Mouse (Mus musculus) intestine, embryonic 14.5 days (tissue): ENCODE data around the gene H2-Ab1. TPM values are rescaled to one million over a fixed set of nuclear protein-coding genes. Genes with fewer than 3 reads are reported as not detected.

Experiments used
- ATAC-seq: fragments of 200-750 bp; cut with Nextera tagmentation; replicated peaks from 2 replicates; pipeline ENCODE4 v1.8.0; 2017; ENCODE audit warnings: low read depth, moderate number of reproducible peaks, moderate TSS enrichment, moderate library complexity; ENCODE audit not compliant: low FRiP score, low TSS enrichment
- DNase-seq: peaks from one replicate; pipeline ENCODE4 v3.0.0-alpha.2; 2018; ENCODE audit warnings: low spot score
- H3K27ac ChIP-seq: fragments of 300-500 bp; sonication (generic); 2 replicates; pipeline ENCODE4 v1.5.1; 2014; ENCODE audit warnings: low read depth, mild to moderate bottlenecking, control low read depth
- H3K27me3 ChIP-seq: fragments of 300-500 bp; sonication (generic); replicated peaks from 2 replicates; pipeline ENCODE4 v1.6.1; 2014; ENCODE audit warnings: low read length, control low read depth; ENCODE audit not compliant: control insufficient read depth, insufficient read depth
- H3K36me3 ChIP-seq: fragments of 300-500 bp; sonication (generic); 2 replicates; pipeline ENCODE4 v1.6.1; 2014; ENCODE audit warnings: low read length, control low read depth; ENCODE audit not compliant: control insufficient read depth, insufficient read depth
- H3K4me1 ChIP-seq: fragments of 300-500 bp; sonication (generic); replicated peaks from 2 replicates; pipeline ENCODE4 v1.6.1; 2014; ENCODE audit warnings: low read length, control low read depth, mixed read lengths; ENCODE audit not compliant: control insufficient read depth, insufficient read depth
- H3K4me2 ChIP-seq: fragments of 300-500 bp; sonication (generic); 2 replicates; pipeline ENCODE4 v1.6.1; 2014; ENCODE audit warnings: low read length
- H3K4me3 ChIP-seq: fragments of 300-500 bp; sonication (generic); 2 replicates; pipeline ENCODE4 v1.5.1; 2014; ENCODE audit warnings: low read depth, low read length, control low read depth, mixed read lengths
- H3K9ac ChIP-seq: fragments of 300-500 bp; sonication (generic); 2 replicates; pipeline ENCODE4 v1.6.1; 2014; ENCODE audit warnings: mild to moderate bottlenecking, low read length
- H3K9me3 ChIP-seq: fragments of 300-500 bp; sonication (generic); 2 replicates; pipeline ENCODE4 v1.6.1; 2016; ENCODE audit warnings: low read length, control low read depth; ENCODE audit not compliant: control insufficient read depth
- WGBS: fragments of 180-500 bp; shearing (Covaris S2); extraction: QIAGEN DNeasy Blood & Tissue Kit; methylation state at CpG from one replicate; pipeline ENCODE4 v1.1.7; 2014; 5-methylcytosine and 5-hydroxymethylcytosine counted together
- polyA plus RNA-seq: library from polyadenylated mRNA; unstranded; fragments of >200 nt; fragmentation: Nextera tagmentation; extraction: Ambion mirVana; gene quantifications from 2 replicates; pipeline ENCODE4 v1.2.1, GENCODE M21; 2014

H2-Ab1 gene
- polyA plus RNA-seq, 1 experiment from 2014 or later: 12.2 TPM

- ATAC-seq: peak; percentile 81; the same call in 1 of the 2 replicates
- WGBS: 0% methylated on average over 8 of the region's 8 CpGs
Observed at GRCm38 (mm10) chr17:34263068-34263467, 5.6 kb downstream of the H2-Ab1 start.

GRCm38 (mm10) chr17:34263811-34264371 is 6.4 kb downstream of the H2-Ab1 start:
- H3K9ac ChIP-seq: no peak overlapping the region
- no peak for ATAC-seq

More at GRCm38 (mm10) chr17:34263068-34263467, 5.6 kb downstream of the H2-Ab1 start:
- peak; percentile 92 for DNase-seq
- Histone ChIP-seq H3K36me3 (no peaks in the 10 kb centered on the region), H3K4me3 (peak overlapping the region; percentile 40), H3K4me1 (peaks cover 19% of the 10 kb centered on the region), H3K27ac (no peak overlapping the region), H3K4me2 (peak overlapping the region; percentile 96), H3K9me3 (no peaks in the 10 kb centered on the region), H3K27me3 (peaks cover 33% of the 10 kb centered on the region), H3K9ac (no peak overlapping the region)

GRCm38 (mm10) chr17:34264452-34265351 is 7.2 kb downstream of the H2-Ab1 start:
- DNase-seq: peak; percentile 81
- ATAC-seq: peak; percentile 34; the same call in 1 of the 2 replicates
- WGBS: 1% methylated on average over 85 of the region's 93 CpGs

More at GRCm38 (mm10) chr17:34263811-34264371, 6.4 kb downstream of the H2-Ab1 start:
- H3K36me3 ChIP-seq: no peaks in the 10 kb centered on the region
- peaks cover 28% of the 10 kb centered on the region for H3K27me3 ChIP-seq
- peak overlapping the region; percentile 96 for H3K4me2 ChIP-seq
- no peaks in the 10 kb centered on the region for H3K9me3 ChIP-seq
- peak overlapping the region; percentile 40 for H3K4me3 ChIP-seq
- H3K27ac ChIP-seq: no peak overlapping the region
- WGBS: 7% methylated on average over 14 of the region's 14 CpGs
- peaks cover 19% of the 10 kb centered on the region for H3K4me1 ChIP-seq
- peak; percentile 64 for DNase-seq

GRCm38 (mm10) chr17:34268262-34268661 is 10.8 kb downstream of the H2-Ab1 start:
- H3K36me3 ChIP-seq: no peaks in the 10 kb centered on the region
- ATAC-seq: no peak
- no peak for DNase-seq
- H3K9me3 ChIP-seq: no peaks in the 10 kb centered on the region
- H3K27ac ChIP-seq: no peak overlapping the region
- H3K27me3 ChIP-seq: peaks cover 22% of the 10 kb centered on the region
- H3K4me2 ChIP-seq: no peak overlapping the region
- peaks cover 4% of the 10 kb centered on the region; the same call in 1 of the 2 replicates for H3K4me1 ChIP-seq
- 67% methylated on average over 2 of the region's 2 CpGs for WGBS
- H3K9ac ChIP-seq: no peak overlapping the region
- H3K4me3 ChIP-seq: no peak overlapping the region

More at GRCm38 (mm10) chr17:34264452-34265351, 7.2 kb downstream of the H2-Ab1 start:
- Histone ChIP-seq H3K4me1 (peaks cover 19% of the 10 kb centered on the region), H3K4me3 (peak overlapping the region; percentile 40), H3K27ac (no peak overlapping the region), H3K9ac (peak overlapping the region; percentile 47), H3K9me3 (no peaks in the 10 kb centered on the region), H3K36me3 (no peaks in the 10 kb centered on the region), H3K4me2 (peak overlapping the region; percentile 96), H3K27me3 (peaks cover 28% of the 10 kb centered on the region)

- Histone ChIP-seq H3K36me3 (no peaks in the 10 kb centered on the region), H3K4me3 (no peak overlapping the region), H3K9me3 (no peaks in the 10 kb centered on the region), H3K4me2 (no peak overlapping the region), H3K4me1 (peaks cover 4% of the 10 kb centered on the region; the same call in 1 of the 2 replicates), H3K27ac (no peak overlapping the region), H3K27me3 (peaks cover 18% of the 10 kb centered on the region), H3K9ac (no peak overlapping the region)
- ATAC-seq: no peak
- WGBS: 89% methylated on average over 2 of the region's 2 CpGs
- DNase-seq: no peak
Observed at GRCm38 (mm10) chr17:34268748-34269147, 11.3 kb downstream of the H2-Ab1 start.

- H3K9ac ChIP-seq: no peak overlapping the region
- no peaks in the 10 kb centered on the region for H3K9me3 ChIP-seq
- WGBS: 65% methylated on average over 4 of the region's 4 CpGs
- no peak overlapping the region for H3K27ac ChIP-seq
- H3K4me2 ChIP-seq: no peak overlapping the region
- peaks cover 8% of the 10 kb centered on the region for H3K27me3 ChIP-seq
- DNase-seq (no peak), ATAC-seq (no peak)
- no peak overlapping the region for H3K4me3 ChIP-seq
- H3K4me1 ChIP-seq: no peaks in the 10 kb centered on the region
- H3K36me3 ChIP-seq: no peaks in the 10 kb centered on the region
Observed at GRCm38 (mm10) chr17:34269817-34270216, 12.3 kb downstream of the H2-Ab1 start.

GRCm38 (mm10) chr17:34270230-34270629 is 12.7 kb downstream of the H2-Ab1 start:
- no peak for ATAC-seq
- H3K36me3 ChIP-seq: no peaks in the 10 kb centered on the region
- no peak for DNase-seq
- no peak overlapping the region for H3K9ac ChIP-seq
- no peaks in the 10 kb centered on the region for H3K9me3 ChIP-seq
- H3K27ac ChIP-seq: no peak overlapping the region
- no peak overlapping the region for H3K4me2 ChIP-seq
- WGBS: 71% methylated on average over 2 of the region's 2 CpGs
- H3K27me3 ChIP-seq: peaks cover 4% of the 10 kb centered on the region
- H3K4me3 ChIP-seq: no peak overlapping the region
- no peaks in the 10 kb centered on the region for H3K4me1 ChIP-seq

GRCm38 (mm10) chr17:34270940-34271339 is 13.5 kb downstream of the H2-Ab1 start:
- no peak for ATAC-seq
- 85% methylated on average over 2 of the region's 2 CpGs for WGBS
- no peaks in the 10 kb centered on the region for H3K36me3 ChIP-seq
- H3K27me3 ChIP-seq: no peaks in the 10 kb centered on the region
- no peak overlapping the region for H3K27ac ChIP-seq
- H3K4me3 ChIP-seq: no peak overlapping the region
- DNase-seq: no peak
- H3K4me1 ChIP-seq: no peaks in the 10 kb centered on the region
- H3K4me2 ChIP-seq: no peak overlapping the region
- H3K9me3 ChIP-seq: no peaks in the 10 kb centered on the region
- H3K9ac ChIP-seq: no peak overlapping the region
